Mouse (Mus musculus): ENCODE measurements around the gene Piwil1.

Piwil1 gene

GRCm38 (mm10) chr5:128702224-128702623 is at the start of gene Piwil1:
TSS of gene Piwil1 (plus strand) at chr5:128702524.
- DNase-seq = no peak

GRCm38 (mm10) chr5:128656496-128657135 is 45.7 kb upstream of the Piwil1 start:
- no peak for DNase-seq

GRCm38 (mm10) chr5:128660101-128660500 is 42.2 kb upstream of the Piwil1 start:
- peak; percentile 15 for DNase-seq

GRCm38 (mm10) chr5:128662881-128663280 is 39.4 kb upstream of the Piwil1 start:
- no peak for DNase-seq

GRCm38 (mm10) chr5:128663976-128664375 is 38.3 kb upstream of the Piwil1 start:
- no peak for DNase-seq

- no peak for DNase-seq
Measured at GRCm38 (mm10) chr5:128665045-128665444, 37.3 kb upstream of the Piwil1 start.

- no peak for DNase-seq
Measured at GRCm38 (mm10) chr5:128667303-128667702, 35.0 kb upstream of the Piwil1 start.

- DNase-seq = no peak
Measured at GRCm38 (mm10) chr5:128674124-128674523, 28.2 kb upstream of the Piwil1 start.

GRCm38 (mm10) chr5:128677373-128677772 is 25.0 kb upstream of the Piwil1 start:
- no peak for DNase-seq

- DNase-seq = no peak
Measured at GRCm38 (mm10) chr5:128677861-128678260, 24.5 kb upstream of the Piwil1 start.

GRCm38 (mm10) chr5:128681456-128681855 is 20.9 kb upstream of the Piwil1 start:
- DNase-seq = no peak

GRCm38 (mm10) chr5:128684192-128684591 is 18.1 kb upstream of the Piwil1 start:
- no peak for DNase-seq

GRCm38 (mm10) chr5:128684621-128685020 is 17.7 kb upstream of the Piwil1 start:
- DNase-seq = no peak

GRCm38 (mm10) chr5:128687139-128687538 is 15.2 kb upstream of the Piwil1 start:
- no peak for DNase-seq

- no peak for DNase-seq
Measured at GRCm38 (mm10) chr5:128694107-128694506, 8.2 kb upstream of the Piwil1 start.

GRCm38 (mm10) chr5:128694611-128695325 is 7.6 kb upstream of the Piwil1 start:
- DNase-seq = no peak

- DNase-seq = no peak
Measured at GRCm38 (mm10) chr5:128696824-128697223, 5.5 kb upstream of the Piwil1 start.

GRCm38 (mm10) chr5:128700716-128701115 is 1.6 kb upstream of the Piwil1 start:
- DNase-seq = no peak

GRCm38 (mm10) chr5:128703688-128704087 is 1.4 kb downstream of the Piwil1 start:
- no peak for DNase-seq

- DNase-seq = no peak
Measured at GRCm38 (mm10) chr5:128704134-128704904, 2.0 kb downstream of the Piwil1 start.

GRCm38 (mm10) chr5:128706467-128706866 is 4.1 kb downstream of the Piwil1 start:
- no peak for DNase-seq

- DNase-seq = no peak
Measured at GRCm38 (mm10) chr5:128707271-128707670, 4.9 kb downstream of the Piwil1 start.

- DNase-seq = no peak
Measured at GRCm38 (mm10) chr5:128708929-128709328, 6.6 kb downstream of the Piwil1 start.

- DNase-seq = no peak
Measured at GRCm38 (mm10) chr5:128710596-128710995, 8.3 kb downstream of the Piwil1 start.
